Mouse (Mus musculus): ENCODE measurements at regions not wholly inside any gene's neighbourhood (a gene's known extent, or its start where the extent isn't known, plus 50 kb on each side); places are given as distances from the start of the nearest gene placed in this dataset.

GRCm38 (mm10) chr4:153200799-153201770 is 281.5 kb downstream of the Ajap1 start:
- no peak for TF ChIP-seq CTCF (IDR thresholded peaks at IDR 0.05; ENCODE audit: low read depth, low read length)
- TF ChIP-seq GATA1 (IDR thresholded peaks at IDR 0.05; ENCODE audit: borderline replicate concordance, low read length): no peak

Data from G1E (cell line).